Mouse (Mus musculus) embryo, embryonic 9.5 days (tissue): ENCODE results near the gene Cacna1d.
A peak's percentile ranks its signal among the peaks of the same experiment; 100 is the strongest.

ENCODE experiments used
- DNase-seq: peaks from one replicate; pipeline ENCODE4 v3.0.0-alpha.2; 2017; ENCODE audit errors: extremely low spot score

Cacna1d gene

GRCm38 (mm10) chr14:30167606-30168005, 323.6 kb downstream of the Cacna1d start:
- DNase-seq: no peak

- no peak for DNase-seq
These were observed 325.2 kb downstream of the Cacna1d start for GRCm38 (mm10) chr14:30166036-30166435.

GRCm38 (mm10) chr14:30163733-30164708, 327.2 kb downstream of the Cacna1d start:
- DNase-seq: no peak

DNA sequence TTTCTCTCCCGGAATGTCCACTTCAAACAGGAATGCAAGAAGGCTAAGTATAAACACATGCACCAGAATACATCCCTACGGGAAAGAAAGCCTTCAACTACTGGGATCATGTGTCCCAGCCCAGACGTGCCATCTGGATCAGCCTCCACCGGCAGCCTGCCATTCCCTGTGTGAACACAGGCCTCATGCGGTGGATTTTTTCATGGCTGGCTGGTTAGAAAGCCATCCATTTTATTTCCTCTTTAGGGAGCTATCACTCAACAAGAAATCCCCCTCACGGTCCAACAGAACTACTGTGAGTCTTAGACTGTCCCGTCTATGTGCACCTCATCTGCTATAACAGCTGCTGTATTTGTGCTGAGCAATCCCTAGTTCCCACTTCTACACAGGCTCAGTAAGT, 343.5 kb downstream of the Cacna1d start:
- DNase-seq: no peak

GRCm38 (mm10) chr14:30138379-30138964, 352.8 kb downstream of the Cacna1d start:
- peak; percentile 71 for DNase-seq

- DNase-seq: no peak
These were observed 353.3 kb downstream of the Cacna1d start for GRCm38 (mm10) chr14:30137961-30138360.

DNA sequence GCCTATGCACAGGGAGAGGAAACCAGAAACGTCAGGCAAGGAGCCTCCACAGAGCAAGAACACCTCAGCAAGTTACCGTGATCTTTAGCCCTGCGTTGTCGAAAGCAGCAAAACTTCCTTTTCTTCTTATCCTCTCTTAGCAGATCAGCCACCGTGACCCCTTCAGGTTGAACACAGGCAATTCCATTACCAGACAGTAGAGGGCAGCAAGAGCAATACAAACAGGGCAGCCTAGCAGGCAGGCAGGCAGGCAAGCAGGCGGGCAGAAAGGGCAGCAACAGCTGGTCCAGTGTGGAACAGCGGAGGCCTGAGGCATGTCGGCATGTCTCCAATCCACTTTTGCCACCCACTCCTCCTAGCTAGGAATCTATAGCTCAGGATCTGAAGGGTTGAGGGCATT, 354.3 kb downstream of the Cacna1d start:
- DNase-seq: peak; percentile 90

- DNase-seq: no peak
These were observed 355.9 kb downstream of the Cacna1d start for GRCm38 (mm10) chr14:30135351-30135750.

DNA sequence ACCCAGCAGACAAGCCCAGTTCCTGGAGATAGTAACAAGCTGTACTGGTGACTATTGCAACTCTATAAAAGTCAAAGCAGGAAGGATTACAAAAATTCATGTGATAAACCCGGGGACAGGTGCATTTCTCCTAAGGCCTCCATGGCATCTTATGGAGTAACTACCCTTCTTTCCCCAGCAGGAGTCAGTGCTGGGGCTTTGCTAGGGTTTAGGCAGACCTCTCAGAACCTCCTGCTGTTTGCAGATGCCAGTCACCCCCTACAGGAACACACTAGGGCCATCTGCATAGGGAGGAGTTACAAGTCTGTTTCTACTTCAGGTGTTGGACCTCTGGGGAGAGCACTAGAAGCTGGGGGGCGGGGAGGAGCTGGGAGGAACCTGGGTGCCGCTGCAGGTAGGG, 357.6 kb downstream of the Cacna1d start:
- no peak for DNase-seq

DNA sequence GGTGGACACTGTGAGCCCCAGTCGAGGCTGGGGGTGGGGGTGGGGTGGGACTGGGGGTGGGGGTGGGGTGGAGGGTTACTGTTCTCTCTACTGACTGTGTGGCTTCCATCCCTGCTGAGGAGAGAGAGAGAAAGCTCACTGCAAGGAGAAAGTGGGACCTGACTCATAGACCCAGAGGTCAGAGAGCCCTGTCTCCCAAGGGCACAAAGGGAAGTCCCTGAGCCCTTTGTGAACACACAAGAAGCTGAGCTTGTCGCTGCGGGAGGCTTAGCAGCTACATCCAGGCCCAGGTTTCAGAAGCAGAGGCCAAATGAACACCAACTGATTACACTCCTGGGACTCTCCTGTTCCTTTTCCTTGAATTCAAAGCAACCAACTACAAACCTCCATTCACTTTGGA, 360.0 kb downstream of the Cacna1d start:
- no peak for DNase-seq

- no peak for DNase-seq
These were observed 361.2 kb downstream of the Cacna1d start for GRCm38 (mm10) chr14:30130092-30130491.

- DNase-seq: peak; percentile 25
These were observed 361.9 kb downstream of the Cacna1d start for GRCm38 (mm10) chr14:30129378-30129777.

- DNase-seq: no peak
These were observed 366.1 kb downstream of the Cacna1d start for GRCm38 (mm10) chr14:30124951-30125690.

DNA sequence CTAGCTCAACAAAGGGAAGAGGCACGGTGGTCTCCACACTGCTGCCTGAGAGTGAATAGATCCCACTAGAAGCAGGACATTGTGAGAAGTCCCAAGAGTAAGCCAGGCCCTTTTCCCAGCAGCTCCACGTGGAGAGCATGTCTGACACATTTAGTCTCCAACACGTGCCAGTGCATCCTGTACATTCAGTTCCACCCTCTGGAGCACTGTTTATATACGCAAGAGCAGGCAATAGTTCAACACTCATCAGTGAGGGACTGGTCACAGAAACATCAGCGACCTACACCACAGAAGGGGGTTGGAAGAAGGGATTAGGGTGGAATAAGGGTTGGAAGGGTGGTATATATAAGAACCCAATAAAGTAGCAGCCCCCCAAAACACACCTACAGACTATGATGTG, 371.2 kb downstream of the Cacna1d start:
- no peak for DNase-seq

DNA sequence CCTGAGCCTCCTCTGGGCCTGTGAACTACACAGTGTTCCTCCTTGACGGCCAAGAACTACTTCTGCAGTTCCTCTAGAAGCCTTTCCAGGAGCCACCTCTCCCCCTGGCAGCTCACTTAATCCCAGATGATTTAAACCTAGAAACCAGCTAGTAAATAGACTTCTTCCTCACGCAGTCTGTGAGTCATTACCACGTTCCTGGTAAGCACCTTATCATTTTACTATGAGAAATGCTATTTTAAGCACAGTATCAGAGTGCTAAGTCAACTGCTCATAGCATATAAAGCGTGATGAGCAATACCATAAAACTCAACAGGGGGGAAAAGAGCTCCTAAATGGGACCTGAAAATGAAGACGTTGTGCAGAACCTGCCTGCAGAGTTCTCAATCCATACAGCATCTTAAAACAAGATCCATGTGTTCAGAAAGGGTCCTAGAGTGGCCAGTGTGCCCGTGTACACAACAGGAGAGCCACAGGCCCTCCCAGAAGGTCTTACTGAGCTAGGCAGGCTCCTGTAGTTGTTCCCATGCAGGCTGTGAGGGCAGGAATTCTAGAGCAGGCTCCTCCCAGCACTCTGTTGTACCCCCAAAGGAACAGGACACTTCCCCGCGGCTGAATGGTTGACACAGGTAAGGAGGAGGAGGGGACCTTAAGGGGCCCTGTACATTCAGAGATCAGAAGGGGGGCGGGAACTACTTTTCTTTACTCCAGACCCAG, 377.7 kb downstream of the Cacna1d start:
- DNase-seq: no peak

DNA sequence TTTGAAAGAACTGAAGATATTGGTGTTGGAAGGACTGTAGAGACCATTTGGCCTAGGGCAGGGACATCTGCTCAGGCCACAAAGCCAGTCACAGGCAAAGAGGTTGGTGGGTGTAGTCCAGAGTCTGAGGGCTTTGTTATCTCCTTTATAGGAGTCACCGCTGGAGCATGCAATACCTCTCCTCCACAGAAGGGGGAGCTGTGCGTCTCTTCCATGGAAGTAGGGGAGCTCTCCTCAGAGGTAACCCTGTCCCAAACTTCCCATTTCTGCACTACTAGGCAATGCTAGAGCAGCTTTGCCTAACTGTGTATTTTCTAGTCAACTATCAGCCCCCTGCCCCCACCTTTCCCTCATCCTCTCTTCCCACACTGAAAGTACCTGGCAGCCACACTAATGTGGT, 382.2 kb downstream of the Cacna1d start:
- DNase-seq: no peak

- DNase-seq: no peak
These were observed 384.7 kb downstream of the Cacna1d start for GRCm38 (mm10) chr14:30106550-30106949.

DNA sequence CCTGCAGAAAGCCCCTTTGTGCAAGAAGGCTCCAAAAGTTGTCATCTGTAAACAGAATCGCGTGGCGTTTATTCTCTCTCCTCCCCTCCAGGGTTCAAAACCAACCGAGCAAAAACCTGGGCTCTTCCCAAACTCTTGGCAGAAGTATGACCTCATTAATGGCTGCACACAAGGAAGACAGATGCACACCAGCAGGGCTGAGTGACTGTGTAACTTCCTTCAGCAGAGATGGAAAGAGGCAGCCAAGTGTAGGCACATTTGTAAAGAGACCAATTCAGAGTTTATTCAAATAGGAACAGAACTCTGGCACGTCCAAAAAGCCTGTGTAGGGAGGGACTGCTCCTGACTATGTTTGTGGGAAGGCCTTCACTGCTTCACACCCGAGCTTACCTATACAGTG, 385.7 kb downstream of the Cacna1d start:
- no peak for DNase-seq

GRCm38 (mm10) chr14:30103946-30104536, 387.2 kb downstream of the Cacna1d start:
- no peak for DNase-seq

DNA sequence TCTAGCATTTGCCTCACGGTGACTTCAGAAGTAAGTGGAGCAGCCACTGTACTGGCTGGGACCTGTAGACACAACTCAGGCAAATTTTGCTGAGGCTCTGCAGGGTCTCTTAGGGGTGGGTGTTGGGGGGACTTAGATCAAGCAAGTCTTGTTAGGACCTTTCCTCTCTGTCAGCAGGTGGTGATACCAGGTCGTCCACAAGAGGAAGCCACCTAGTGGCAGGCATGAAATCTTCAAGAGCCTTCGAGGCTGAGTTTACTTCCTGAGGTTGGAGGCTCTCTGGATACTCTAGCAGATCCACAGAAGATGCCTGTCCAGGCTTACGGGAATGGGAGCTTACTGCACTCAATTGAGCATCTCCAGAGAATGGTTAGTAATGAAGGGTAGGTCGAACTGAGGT, 394.0 kb downstream of the Cacna1d start:
- DNase-seq: no peak

GRCm38 (mm10) chr14:30092426-30092825, 398.8 kb downstream of the Cacna1d start:
- no peak for DNase-seq
